Mouse (Mus musculus) bone marrow, adult 2 months (tissue): ENCODE data around the gene Per2.

Source experiments
- CTCF ChIP-seq: fragments of 200-500 bp; IDR thresholded peaks from 2 replicates; pipeline ENCODE4 v1.5.1; 2011; ENCODE audit warnings: low read length, control low read depth; ENCODE audit not compliant: control insufficient read depth, insufficient read depth
- POLR2A ChIP-seq: fragments of 200-500 bp; IDR thresholded peaks from 2 replicates; pipeline ENCODE4 v1.6.1; 2011; ENCODE audit warnings: low read depth, mild to moderate bottlenecking, control low read depth, low read length, borderline replicate concordance; ENCODE audit not compliant: control insufficient read depth

GRCm38 (mm10) chr1:91428614-91429013, 30.5 kb downstream of the Per2 start:
- TF ChIP-seq CTCF (peak; percentile 91), POLR2A (no peak)
